Mouse (Mus musculus) lung, postnatal 0 days (tissue): ENCODE data around the gene Strada. TPM values are rescaled to one million over a fixed set of nuclear protein-coding genes. Genes with fewer than 3 reads are reported as not detected.

Source experiments
- ATAC-seq: fragments of 200-750 bp; cut with Nextera tagmentation; 2 replicates; pipeline ENCODE4 v1.8.0; 2017; ENCODE audit warnings: moderate library complexity
- DNase-seq: peaks from one replicate; pipeline ENCODE4 v3.0.0-alpha.2; 2016; ENCODE audit warnings: low spot score
- H3K27ac ChIP-seq: fragments of 300-500 bp; sonication (generic); 2 replicates; pipeline ENCODE4 v1.5.1; 2014; ENCODE audit warnings: antibody characterized with exemption, mild to moderate bottlenecking, low read length, mixed read lengths
- H3K27me3 ChIP-seq: fragments of 300-500 bp; sonication (generic); replicated peaks from 2 replicates; pipeline ENCODE4 v1.6.1; 2014; ENCODE audit warnings: low read length, mixed read lengths; ENCODE audit not compliant: insufficient read depth
- H3K36me3 ChIP-seq: fragments of 300-500 bp; sonication (generic); 2 replicates; pipeline ENCODE4 v1.6.1; 2014; ENCODE audit warnings: low read length, mixed read lengths; ENCODE audit not compliant: insufficient read depth
- H3K4me1 ChIP-seq: fragments of 300-500 bp; sonication (generic); 2 replicates; pipeline ENCODE4 v1.6.1; 2014; ENCODE audit warnings: antibody characterized with exemption, low read depth, low read length, mixed read lengths; ENCODE audit not compliant: insufficient read depth
- H3K4me2 ChIP-seq: fragments of 300-500 bp; sonication (generic); replicated peaks from 2 replicates; pipeline ENCODE4 v1.6.1; 2014; ENCODE audit warnings: low read depth, mild to moderate bottlenecking, low read length, moderate library complexity, mixed read lengths
- H3K4me3 ChIP-seq: fragments of 300-500 bp; sonication (generic); 2 replicates; pipeline ENCODE4 v1.5.1; 2014; ENCODE audit warnings: low read depth, low read length
- H3K9ac ChIP-seq: fragments of 300-500 bp; sonication (generic); replicated peaks from 2 replicates; pipeline ENCODE4 v1.6.1; 2014; ENCODE audit warnings: low read depth, mild to moderate bottlenecking
- H3K9me3 ChIP-seq: fragments of 300-500 bp; sonication (generic); 2 replicates; pipeline ENCODE4 v1.6.1; 2016; ENCODE audit warnings: low read length, mixed read lengths
- CTCF ChIP-seq: IDR thresholded peaks from 2 replicates; pipeline ENCODE4 v1.5.1; 2016; ENCODE audit warnings: antibody characterized with exemption, mild to moderate bottlenecking
- EP300 ChIP-seq: IDR thresholded peaks from 2 replicates; pipeline ENCODE4 v1.6.1; 2016; ENCODE audit warnings: antibody characterized with exemption, mild to moderate bottlenecking, control low read depth
- WGBS: fragments of 180-500 bp; shearing (Covaris S2); extraction: QIAGEN DNeasy Blood & Tissue Kit; methylation state at CpG from one replicate; pipeline ENCODE4 v1.1.7; 2014; 5-methylcytosine and 5-hydroxymethylcytosine counted together
- polyA plus RNA-seq: library from polyadenylated mRNA; unstranded; fragments of >200 nt; fragmentation: Nextera tagmentation; extraction: Ambion mirVana; gene quantifications from 2 replicates; pipeline ENCODE4 v1.2.1, GENCODE M21; 2015

Strada gene
- polyA plus RNA-seq, 1 experiment from 2014 or later = 14.9 TPM

DNA sequence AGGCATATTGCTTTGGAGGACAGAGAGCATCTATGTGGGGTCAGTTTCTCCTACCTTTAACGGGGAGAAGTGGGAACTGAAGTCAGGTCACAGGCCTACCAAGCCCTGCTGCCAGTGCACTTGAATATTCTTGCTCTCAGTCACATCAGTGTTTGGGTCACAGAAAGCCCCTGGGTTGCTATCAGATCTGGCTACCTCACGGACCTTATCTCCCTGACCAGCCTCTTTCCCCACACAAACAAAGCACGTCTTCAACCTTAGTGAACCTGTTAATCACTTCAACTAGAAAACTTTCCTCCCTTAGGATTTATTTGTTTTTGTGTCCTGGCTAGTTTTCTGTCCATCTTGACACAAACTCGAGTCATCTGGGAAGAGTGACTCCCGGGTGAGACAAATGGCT, 25.6 kb downstream of the Strada start:
- H3K9me3 ChIP-seq = no peaks in the 10 kb centered on the region
- no peaks in the 10 kb centered on the region for H3K4me1 ChIP-seq
- no peaks in the 10 kb centered on the region for H3K36me3 ChIP-seq
- no peak overlapping the region for H3K4me2 ChIP-seq
- DNase-seq (no peak), ATAC-seq (no peak)
- WGBS = 54% methylated on average over 5 of the region's 5 CpGs
- H3K9ac ChIP-seq = no peak overlapping the region
- H3K4me3 ChIP-seq = no peak overlapping the region
- H3K27ac ChIP-seq = no peak overlapping the region
- TF ChIP-seq EP300 (no peak), CTCF (no peak)
- H3K27me3 ChIP-seq = no peaks in the 10 kb centered on the region

DNA sequence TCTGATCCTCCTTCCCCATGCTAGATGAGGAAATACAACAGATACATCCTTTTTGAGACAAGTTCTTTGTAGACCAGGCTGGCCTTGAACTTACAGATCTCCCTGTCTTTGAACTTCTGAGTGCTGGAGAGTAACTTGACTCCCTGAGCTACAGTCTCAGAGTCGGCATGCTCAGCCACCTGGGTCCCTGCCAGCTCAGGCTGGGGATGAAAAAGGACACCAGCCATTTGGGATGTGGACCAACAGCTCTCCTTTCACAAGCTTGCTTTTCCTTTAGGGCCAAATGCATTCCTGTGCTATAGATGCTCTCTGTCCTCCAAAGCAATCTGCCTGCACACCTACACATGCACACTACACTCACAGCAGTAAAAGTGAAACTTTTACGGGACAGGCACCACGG, 26.9 kb downstream of the Strada start:
- TF ChIP-seq EP300 = no peak
- TF ChIP-seq CTCF = no peak
- DNase-seq (no peak), ATAC-seq (no peak)
- Histone ChIP-seq H3K9me3 (no peaks in the 10 kb centered on the region), H3K4me2 (no peak overlapping the region), H3K9ac (no peak overlapping the region), H3K27ac (no peak overlapping the region), H3K4me1 (no peaks in the 10 kb centered on the region), H3K36me3 (no peaks in the 10 kb centered on the region), H3K27me3 (no peaks in the 10 kb centered on the region), H3K4me3 (no peak overlapping the region)
- WGBS = 64% methylated on average over 3 of the region's 3 CpGs

DNA sequence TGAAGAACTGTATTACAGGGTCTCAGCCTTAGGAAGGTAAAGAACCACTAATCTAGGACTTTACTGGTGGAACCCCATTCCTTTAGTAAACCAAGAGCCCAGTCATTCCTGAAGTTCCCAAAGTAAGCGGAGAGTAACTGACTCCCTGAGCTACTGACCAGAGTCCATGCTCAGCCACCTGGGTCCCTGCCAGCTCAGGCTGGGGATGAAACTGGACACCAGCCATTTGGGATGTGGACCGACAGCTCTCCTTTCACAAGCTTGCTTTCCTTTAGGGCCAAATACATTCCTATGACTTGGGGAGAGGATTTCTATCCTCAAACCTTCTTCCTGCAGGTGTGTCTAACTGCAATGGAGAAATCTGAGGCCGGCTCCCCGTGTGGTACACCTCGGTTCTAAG, 27.6 kb downstream of the Strada start:
- Histone ChIP-seq H3K27me3 (no peaks in the 10 kb centered on the region), H3K4me2 (no peak overlapping the region), H3K4me1 (no peaks in the 10 kb centered on the region), H3K27ac (no peak overlapping the region), H3K36me3 (no peaks in the 10 kb centered on the region), H3K9me3 (no peaks in the 10 kb centered on the region), H3K9ac (no peak overlapping the region), H3K4me3 (no peak overlapping the region)
- ATAC-seq (no peak), DNase-seq (no peak)
- TF ChIP-seq CTCF = no peak
- no peak for TF ChIP-seq EP300
- 71% methylated on average over 5 of the region's 5 CpGs for WGBS

DNA sequence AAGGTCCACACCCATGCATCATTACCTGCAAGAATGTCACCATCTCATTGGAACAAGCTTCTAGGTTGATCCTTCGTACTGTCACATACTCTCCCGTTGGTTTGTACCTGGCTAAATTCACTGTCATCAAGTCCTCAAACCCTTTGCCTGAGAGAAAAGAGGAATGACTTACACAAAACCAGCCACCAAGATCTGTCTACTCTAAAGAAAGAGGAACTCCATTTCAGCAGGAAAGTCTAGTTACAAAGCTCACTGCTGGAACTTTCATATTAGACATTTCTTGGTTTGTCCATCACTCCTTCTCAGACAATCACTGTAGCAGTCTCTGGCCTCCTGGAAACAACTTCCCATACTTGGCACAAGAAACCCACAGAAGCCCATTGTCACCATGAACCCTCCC, 28.7 kb downstream of the Strada start:
- Histone ChIP-seq H3K9me3 (no peaks in the 10 kb centered on the region), H3K4me2 (no peak overlapping the region), H3K4me1 (no peaks in the 10 kb centered on the region), H3K4me3 (no peak overlapping the region), H3K9ac (no peak overlapping the region), H3K27ac (no peak overlapping the region), H3K36me3 (peaks cover 2% of the 10 kb centered on the region; the same call in 1 of the 2 replicates), H3K27me3 (no peaks in the 10 kb centered on the region)
- TF ChIP-seq CTCF = no peak
- no peak for TF ChIP-seq EP300
- DNase-seq (no peak), ATAC-seq (no peak)
- 92% methylated on average over 2 of the region's 2 CpGs for WGBS

DNA sequence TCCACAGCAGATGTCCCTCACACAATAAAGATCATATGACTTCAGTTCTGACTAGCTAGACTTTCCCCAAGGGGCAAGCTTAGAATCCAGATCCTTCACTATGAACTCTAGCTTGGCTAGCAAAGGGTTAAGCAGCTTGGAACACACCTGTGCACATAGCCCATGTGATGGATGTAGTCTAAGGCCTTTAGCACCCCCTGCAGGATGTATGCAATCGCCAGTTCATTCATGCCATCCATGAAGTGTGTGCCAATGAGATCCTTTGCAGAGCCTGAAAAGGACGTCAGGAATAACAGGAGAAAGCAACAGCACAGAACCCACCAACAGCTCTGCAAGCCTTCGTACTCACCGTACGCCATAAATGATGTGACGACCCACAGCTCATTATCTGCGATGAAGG, 31.2 kb downstream of the Strada start:
- peak; percentile 82 for DNase-seq
- H3K9ac ChIP-seq = no peak overlapping the region
- H3K4me1 ChIP-seq = no peaks in the 10 kb centered on the region
- H3K27ac ChIP-seq = no peak overlapping the region
- TF ChIP-seq CTCF = peak; percentile 77
- TF ChIP-seq EP300 = no peak
- H3K4me3 ChIP-seq = no peak overlapping the region
- H3K4me2 ChIP-seq = no peak overlapping the region
- ATAC-seq = peak; percentile 74
- no peaks in the 10 kb centered on the region for H3K9me3 ChIP-seq
- H3K36me3 ChIP-seq = peaks cover 5% of the 10 kb centered on the region; the same call in 1 of the 2 replicates
- 70% methylated on average over 7 of the region's 7 CpGs for WGBS
- H3K27me3 ChIP-seq = no peaks in the 10 kb centered on the region

DNA sequence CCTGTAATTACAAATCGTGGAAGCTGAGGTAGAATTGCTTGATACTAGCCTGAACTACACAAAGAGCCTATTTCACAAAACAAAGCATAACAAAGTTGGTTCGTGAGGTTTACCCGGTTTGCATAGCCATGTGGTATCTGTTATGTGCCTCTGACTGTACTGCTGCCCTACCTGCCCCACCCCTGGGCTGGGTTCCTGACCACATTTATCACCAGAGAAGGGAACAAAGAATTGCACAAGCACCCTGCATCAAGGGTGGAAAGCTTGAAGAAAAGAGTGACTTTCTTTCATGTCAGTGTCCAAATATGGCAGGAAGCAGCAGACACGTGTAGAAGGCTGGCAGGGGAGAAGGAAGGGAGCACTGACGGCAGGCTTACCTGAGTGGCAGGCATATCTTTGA, 34.5 kb downstream of the Strada start:
- TF ChIP-seq EP300 (no peak), CTCF (no peak)
- Histone ChIP-seq H3K4me1 (peaks cover 3% of the 10 kb centered on the region; the same call in 1 of the 2 replicates), H3K27me3 (no peaks in the 10 kb centered on the region), H3K36me3 (peaks cover 5% of the 10 kb centered on the region; the same call in 1 of the 2 replicates), H3K4me2 (no peak overlapping the region), H3K27ac (no peak overlapping the region), H3K4me3 (no peak overlapping the region), H3K9me3 (no peaks in the 10 kb centered on the region), H3K9ac (no peak overlapping the region)
- ATAC-seq = no peak
- WGBS = 70% methylated on average over 5 of the region's 5 CpGs
- DNase-seq = no peak

DNA sequence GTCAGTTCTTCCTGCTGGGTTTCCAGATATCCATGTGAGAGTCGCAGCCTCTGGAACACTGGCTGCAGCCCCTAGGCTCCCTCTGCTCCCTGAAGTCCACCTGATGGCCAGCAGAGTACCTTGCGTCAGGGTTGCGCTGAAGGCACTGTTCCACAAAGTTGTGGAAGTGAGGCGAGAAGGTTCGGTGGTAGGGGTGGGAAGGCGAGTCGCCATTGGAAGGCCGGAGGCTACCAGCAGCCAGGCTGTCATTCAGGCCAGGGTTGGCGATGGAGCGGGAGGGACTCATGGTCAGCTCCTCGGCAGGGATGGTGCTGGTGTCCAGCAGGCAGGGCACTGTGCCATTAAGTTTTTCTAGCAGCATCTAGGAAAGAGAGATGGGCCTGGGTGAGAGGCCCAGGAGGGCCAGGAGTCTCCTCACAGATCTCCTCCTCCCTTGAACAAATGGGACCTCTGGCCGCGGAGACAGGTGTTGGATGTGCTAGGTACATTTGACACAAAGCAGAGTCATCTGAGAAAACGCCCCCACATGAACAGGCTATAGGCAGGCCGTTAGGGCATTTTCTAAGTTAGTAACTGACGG, 37.3 kb downstream of the Strada start:
- H3K27ac ChIP-seq = peak overlapping the region; percentile 66; the same call in 1 of the 2 replicates
- no peaks in the 10 kb centered on the region for H3K27me3 ChIP-seq
- H3K36me3 ChIP-seq = peaks cover 5% of the 10 kb centered on the region; the same call in 1 of the 2 replicates
- no peak for TF ChIP-seq CTCF
- TF ChIP-seq EP300 = no peak
- ATAC-seq (no peak), DNase-seq (no peak)
- no peak overlapping the region for H3K9ac ChIP-seq
- H3K9me3 ChIP-seq = no peaks in the 10 kb centered on the region
- 87% methylated on average over 16 of the region's 16 CpGs for WGBS
- H3K4me3 ChIP-seq = no peak overlapping the region
- H3K4me1 ChIP-seq = peaks cover 11% of the 10 kb centered on the region; the same call in 1 of the 2 replicates
- no peak overlapping the region for H3K4me2 ChIP-seq
